Mouse (Mus musculus) embryo, embryonic 11 days (tissue): ENCODE results near the gene Cdyl.

ENCODE experiments used
- DNase-seq: peaks from one replicate; pipeline ENCODE4 v3.0.0-alpha.2; 2015

The Cdyl gene

GRCm38 (mm10) chr13:35848694-35849093 lies 189.1 kb downstream of the Cdyl start:
- DNase-seq = no peak

- DNase-seq = no peak
Observed at GRCm38 (mm10) chr13:35851581-35851980, 191.9 kb downstream of the Cdyl start.

GRCm38 (mm10) chr13:35852851-35853575 lies 193.4 kb downstream of the Cdyl start:
- no peak for DNase-seq

- DNase-seq = no peak
Observed at GRCm38 (mm10) chr13:35857486-35857885, 197.9 kb downstream of the Cdyl start.

GRCm38 (mm10) chr13:35860916-35861315 lies 201.3 kb downstream of the Cdyl start:
- no peak for DNase-seq

- no peak for DNase-seq
Observed at GRCm38 (mm10) chr13:35870659-35871058, 211.0 kb downstream of the Cdyl start.

GRCm38 (mm10) chr13:35871107-35871506 lies 211.5 kb downstream of the Cdyl start:
- no peak for DNase-seq

- DNase-seq = no peak
Observed at GRCm38 (mm10) chr13:35875396-35875795, 215.8 kb downstream of the Cdyl start.

- no peak for DNase-seq
Observed at GRCm38 (mm10) chr13:35878282-35878681, 218.6 kb downstream of the Cdyl start.

- no peak for DNase-seq
Observed at GRCm38 (mm10) chr13:35879068-35879467, 219.4 kb downstream of the Cdyl start.

- DNase-seq = no peak
Observed at GRCm38 (mm10) chr13:35879519-35879918, 219.9 kb downstream of the Cdyl start.

GRCm38 (mm10) chr13:35880555-35881046 lies 221.0 kb downstream of the Cdyl start:
- DNase-seq = no peak

- peak; percentile 35 for DNase-seq
Observed at GRCm38 (mm10) chr13:35886121-35886725, 226.6 kb downstream of the Cdyl start.

GRCm38 (mm10) chr13:35892866-35893265 lies 233.2 kb downstream of the Cdyl start:
- DNase-seq = no peak

- peak; percentile 41 for DNase-seq
Observed at GRCm38 (mm10) chr13:35905378-35905777, 245.7 kb downstream of the Cdyl start.

GRCm38 (mm10) chr13:35905879-35906481 lies 246.3 kb downstream of the Cdyl start, which contains the start of gene Rpp40:
Gene Rpp40 (minus strand): TSS chr13:35906359.
- DNase-seq = peak; percentile 94

- DNase-seq = no peak
Observed at GRCm38 (mm10) chr13:35911476-35911875, 251.8 kb downstream of the Cdyl start.
